Mouse (Mus musculus) B cell, adult 2 months (primary cell): ENCODE measurements around the gene Pheta1.

Experiments
- DNase-seq, 2 experiments: peaks; one replicate each; pipeline ENCODE4 v3.0.0; 2022

Pheta1 gene

DNA sequence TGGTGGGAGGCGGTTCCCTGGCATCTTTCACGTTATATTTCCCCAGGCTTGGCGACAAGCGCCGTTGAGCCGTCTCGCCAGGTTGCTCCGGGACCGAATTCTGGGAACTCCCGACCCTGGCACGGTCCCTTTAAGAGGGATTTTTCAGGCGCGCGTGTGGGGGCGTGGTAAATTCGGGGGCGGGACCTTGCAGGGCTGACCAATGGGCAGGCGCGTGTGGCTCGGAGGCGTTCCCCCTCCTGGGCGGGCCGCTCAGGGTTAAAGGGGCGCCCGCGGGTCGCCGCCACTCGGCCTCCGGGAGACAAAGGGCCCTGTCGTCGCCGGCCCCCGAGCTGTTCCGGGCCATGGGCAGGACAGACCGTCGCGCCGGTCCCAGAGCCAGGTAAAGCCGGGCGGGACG is at the start of gene Pheta1:
TSS of gene Pheta1 (plus strand) at position 242 of the 400 bp plus-strand sequence.
- peak; percentile 91 for DNase-seq

GRCm38 (mm10) chr5:121807186-121807585 is 41.6 kb upstream of the Pheta1 start:
- DNase-seq = no peak

DNA sequence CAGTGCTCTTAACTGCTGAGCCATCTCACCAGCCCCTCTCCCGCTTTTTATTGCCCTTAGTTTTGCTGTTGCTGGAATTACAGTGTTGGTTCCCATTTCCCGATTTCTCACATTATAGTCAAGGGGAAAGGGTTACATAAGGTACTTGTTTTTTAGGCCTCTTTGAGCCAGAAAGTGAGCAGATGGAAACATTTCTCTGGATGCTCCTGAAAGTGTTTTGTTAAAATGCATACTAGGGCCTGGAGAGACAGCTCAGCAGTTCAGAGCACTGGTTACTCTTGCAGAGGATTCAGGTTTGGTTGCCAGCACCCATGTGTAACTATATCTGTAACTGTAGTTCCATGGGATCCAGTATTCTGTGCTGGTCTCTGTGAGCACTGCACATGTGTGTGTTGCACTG is 40.6 kb upstream of the Pheta1 start:
- no peak for DNase-seq

- DNase-seq = no peak
These were observed 39.0 kb upstream of the Pheta1 start for GRCm38 (mm10) chr5:121809667-121810224.

GRCm38 (mm10) chr5:121810331-121811151 is 38.2 kb upstream of the Pheta1 start:
- no peak for DNase-seq

- no peak for DNase-seq
These were observed 37.3 kb upstream of the Pheta1 start for GRCm38 (mm10) chr5:121811485-121811931.

- DNase-seq = no peak
These were observed 36.1 kb upstream of the Pheta1 start for GRCm38 (mm10) chr5:121812526-121813243.

DNA sequence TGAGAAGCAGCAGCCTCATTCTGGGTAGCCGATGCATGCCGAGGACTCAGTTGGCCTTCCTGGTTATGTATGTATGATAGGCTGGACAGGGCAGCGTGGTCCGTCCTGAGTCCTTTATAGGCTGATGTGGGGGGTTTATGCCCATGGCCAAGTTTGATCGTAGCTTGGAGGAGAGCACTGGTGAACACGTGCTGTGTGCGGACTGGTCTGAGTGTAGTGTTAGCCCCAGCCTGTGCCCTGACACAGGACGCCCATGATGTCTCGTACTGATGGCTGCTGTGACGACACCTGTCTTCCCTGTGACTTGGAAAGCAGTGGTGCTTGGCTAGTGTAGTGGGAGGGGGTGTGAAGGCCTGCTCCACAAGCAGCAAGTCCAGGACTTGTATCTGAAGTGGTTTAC is 35.0 kb upstream of the Pheta1 start:
- DNase-seq = no peak

DNA sequence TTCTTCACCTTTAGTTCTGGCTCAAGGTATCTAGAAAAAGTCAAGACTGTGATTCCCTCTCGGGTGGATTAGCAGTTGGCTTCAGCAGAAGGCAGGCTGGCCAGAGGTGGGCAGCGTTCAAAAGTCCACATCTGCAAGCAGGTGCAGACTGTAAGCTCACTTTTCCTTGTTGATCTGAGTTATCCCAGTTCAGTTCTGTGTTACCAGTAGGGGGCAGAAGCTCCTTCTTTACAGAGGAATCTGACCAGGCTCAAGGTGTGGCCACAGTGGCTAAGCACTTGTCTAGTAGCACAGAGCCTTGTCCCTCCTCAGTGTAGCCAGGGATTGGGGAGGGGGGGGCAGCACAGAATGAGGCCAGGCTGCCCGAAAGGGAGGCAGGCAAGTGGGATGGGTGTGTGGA is 33.7 kb upstream of the Pheta1 start:
- DNase-seq = peak; percentile 72 to 74

- DNase-seq = no peak
These were observed 32.9 kb upstream of the Pheta1 start for GRCm38 (mm10) chr5:121815867-121816380.

DNA sequence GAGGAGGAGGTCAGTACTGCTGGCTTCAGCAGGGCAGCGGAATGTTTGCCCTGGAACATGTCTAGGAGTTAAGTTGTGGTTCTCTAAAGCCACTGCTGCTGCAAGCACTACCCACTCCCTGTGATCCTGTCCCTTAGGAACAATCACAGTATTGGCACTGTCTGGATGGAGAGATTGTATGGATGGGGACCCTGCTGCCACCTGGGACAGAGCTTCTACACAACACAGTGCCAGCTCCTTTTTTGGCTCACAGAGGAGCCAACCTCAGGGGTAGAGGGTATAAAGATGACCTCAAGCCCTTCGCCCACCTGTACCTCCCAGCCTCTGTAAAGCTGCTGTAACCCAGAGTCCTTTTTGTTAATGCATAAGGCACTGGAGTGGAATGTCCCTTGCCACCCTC is 32.2 kb upstream of the Pheta1 start:
- no peak for DNase-seq

- no peak for DNase-seq
These were observed 31.2 kb upstream of the Pheta1 start for GRCm38 (mm10) chr5:121817551-121817950.

DNA sequence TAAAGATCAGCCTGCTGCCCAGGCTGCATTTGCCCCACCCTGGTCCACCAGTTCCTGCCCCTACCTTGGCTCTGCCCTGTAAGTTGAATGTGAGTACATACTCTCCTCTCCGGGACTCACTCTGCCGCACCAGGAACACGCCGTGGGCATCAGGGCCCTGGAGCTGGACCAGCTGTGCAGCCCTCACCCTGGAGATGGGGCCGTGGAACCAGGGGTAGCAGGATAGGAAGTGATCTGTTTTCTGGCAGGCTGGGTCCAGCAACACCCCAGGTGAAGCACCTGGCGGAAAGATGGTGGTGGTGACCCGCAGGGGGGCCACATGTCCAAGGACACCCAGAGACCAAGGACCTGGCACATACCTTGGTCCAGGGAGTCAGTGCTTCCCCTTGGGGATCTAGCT is 30.4 kb upstream of the Pheta1 start:
- DNase-seq = no peak

GRCm38 (mm10) chr5:121818862-121819261 is 29.9 kb upstream of the Pheta1 start:
- no peak for DNase-seq

DNA sequence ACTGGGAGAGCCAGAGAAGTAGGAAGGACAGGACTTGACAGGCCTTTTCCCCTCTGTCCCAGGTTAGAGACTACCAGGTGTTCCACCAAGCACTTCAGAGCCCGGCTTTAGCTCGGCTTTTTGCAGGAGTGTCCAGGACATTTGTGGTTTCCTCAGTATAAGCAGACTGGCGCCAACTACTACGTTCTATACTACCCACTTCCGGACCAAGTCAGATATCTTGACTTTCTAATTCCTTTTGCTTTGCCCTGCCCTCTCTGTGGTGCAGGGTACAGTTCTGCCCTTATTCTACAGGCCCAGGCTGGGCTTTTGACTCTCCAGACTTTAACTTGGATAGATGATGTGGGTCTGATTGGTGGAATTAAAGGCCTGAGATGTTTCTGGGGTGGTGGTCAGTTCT is 29.2 kb upstream of the Pheta1 start:
- no peak for DNase-seq

DNA sequence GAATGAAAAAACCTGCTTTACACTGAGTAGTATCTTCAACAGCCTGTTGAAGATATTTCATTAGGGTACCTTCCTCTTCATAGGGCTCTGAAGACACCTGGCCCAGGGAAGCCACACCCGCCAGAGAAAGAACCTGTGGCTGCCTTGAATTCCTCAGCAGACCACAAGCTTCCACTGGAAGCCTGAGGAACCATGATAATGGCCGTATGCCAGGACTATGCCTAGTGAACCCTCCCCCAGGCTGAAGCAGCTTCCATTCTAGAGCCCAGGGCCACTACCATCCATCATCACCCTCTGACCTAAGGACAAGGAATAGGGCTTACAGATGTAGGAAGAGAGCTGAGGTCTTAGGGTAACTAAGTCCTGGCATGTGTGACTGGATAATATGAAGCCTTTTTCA is 28.6 kb upstream of the Pheta1 start:
- no peak for DNase-seq

DNA sequence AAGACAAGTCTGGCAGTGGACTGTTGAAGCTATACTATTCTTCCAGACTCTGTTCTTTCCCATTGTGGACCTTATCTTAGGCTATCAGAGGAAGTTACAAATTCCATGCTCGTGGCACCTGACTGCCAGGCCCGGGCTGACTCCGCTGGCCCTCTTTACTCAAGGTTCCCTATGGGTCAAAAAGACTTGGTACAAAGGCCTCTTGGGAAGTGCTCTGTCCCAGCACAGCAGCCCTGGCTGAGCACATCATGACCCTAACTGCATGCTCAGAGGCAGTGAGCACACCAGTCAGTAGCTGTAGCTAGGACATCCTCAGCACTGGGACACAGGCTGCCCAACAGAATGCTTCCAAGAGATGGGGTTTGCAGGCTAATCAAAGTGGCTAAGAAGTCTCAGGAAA is 28.1 kb upstream of the Pheta1 start:
- DNase-seq = no peak

DNA sequence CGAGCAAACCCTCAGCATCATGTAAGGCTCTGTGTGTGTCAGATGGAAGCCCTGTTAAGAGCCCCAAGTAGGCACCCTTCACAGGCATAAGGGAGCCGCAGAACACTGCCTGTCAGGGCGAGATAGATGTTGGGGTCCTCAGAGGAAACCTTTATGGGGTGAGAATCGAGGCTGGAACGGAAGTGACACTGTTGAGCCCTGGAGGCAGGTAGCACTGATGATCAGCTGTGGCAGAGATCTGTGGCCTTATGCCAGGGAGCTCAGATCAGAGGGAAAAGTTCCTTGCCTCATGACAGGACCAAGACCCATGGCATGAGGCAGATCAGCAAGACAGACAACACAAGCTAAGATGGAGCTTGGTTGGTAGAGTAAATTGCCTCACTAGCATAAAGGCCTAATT is 27.7 kb upstream of the Pheta1 start:
- DNase-seq = no peak

GRCm38 (mm10) chr5:121821552-121821951 is 27.2 kb upstream of the Pheta1 start:
- no peak for DNase-seq

- no peak for DNase-seq
These were observed 25.8 kb upstream of the Pheta1 start for GRCm38 (mm10) chr5:121822786-121823505.

DNA sequence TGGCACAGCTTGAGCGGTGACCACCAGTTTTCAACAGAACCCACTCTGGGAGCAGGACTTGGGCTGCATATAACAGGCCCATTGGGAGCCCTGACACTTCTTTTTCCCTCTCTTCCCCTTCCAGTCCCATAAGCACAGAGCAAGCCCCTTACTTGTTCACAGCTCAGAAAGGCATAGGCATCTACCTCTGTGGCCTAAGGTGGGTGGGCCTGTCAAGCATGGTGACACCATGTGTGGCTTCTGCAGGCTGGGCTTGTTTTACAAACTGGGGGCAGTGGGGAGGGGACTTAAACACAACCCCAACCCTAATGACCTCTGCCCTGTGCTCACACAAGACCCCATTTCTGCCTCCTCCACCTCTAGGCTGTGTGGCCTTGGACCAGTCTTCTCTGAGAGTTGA is 25.1 kb upstream of the Pheta1 start:
- DNase-seq = no peak

GRCm38 (mm10) chr5:121824121-121824520 is 24.7 kb upstream of the Pheta1 start:
- no peak for DNase-seq

DNA sequence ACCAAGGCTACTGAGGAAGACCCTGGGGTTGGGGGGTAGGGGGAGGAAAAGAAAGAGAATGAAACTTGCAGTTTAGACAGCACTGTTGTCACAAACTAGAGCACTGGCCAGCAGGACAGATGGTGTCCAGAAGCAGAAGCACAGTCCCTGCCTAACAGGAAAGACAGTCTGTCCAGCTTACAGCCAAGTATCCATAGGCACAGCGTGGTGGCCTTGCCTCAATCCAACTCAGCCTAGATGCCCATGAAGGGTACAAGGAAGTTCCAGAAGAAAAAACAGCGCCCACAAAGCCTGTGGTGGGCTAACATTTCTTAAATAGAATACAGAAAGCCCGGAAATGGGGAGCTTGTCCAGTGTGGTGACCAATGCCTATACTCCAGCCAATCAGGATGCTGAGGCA is 23.2 kb upstream of the Pheta1 start:
- DNase-seq = no peak
